In genomic region chr6:147861116-147861515, GRCm38 (mm10) we compare ENCODE assay signal across 20 mouse cellular contexts.
DNase-seq lines count a peak whose midpoint lies in the region; ATAC-seq and TF ChIP-seq lines count a peak whose summit lies in the region.
"Had no signal": no experiment of that assay in that cellular context is flagged by ENCODE, and none has a peak within 500 bp of the region (broad histone marks: within the 10 kb centered on the region; RNA-seq: fewer than 3 reads in every experiment).

No protein-coding gene starts in this region.

- no peaks in the 10 kb centered on the region for H3K4me1 ChIP-seq in hindbrain, embryonic 11.5 days (replicated peaks; ENCODE audit: control insufficient read depth, insufficient read depth, low read length)
- H3K4me1 ChIP-seq in hindbrain, postnatal 0 days (ENCODE audit: insufficient read depth, low read length), result no peaks in the 10 kb centered on the region
- H3K4me1 ChIP-seq in forebrain, embryonic 13.5 days, result no peaks in the 10 kb centered on the region; the same call in 1 of the 2 replicates
- H3K4me1 ChIP-seq in forebrain, embryonic 15.5 days, result 0 out of 2 replicates have a peak, but pooled peaks cover 2% of the 10 kb centered on the region
- H3K4me1 ChIP-seq: heart, embryonic 10.5 days; heart, embryonic 13.5 days; hindbrain, embryonic 12.5 days; hindbrain, embryonic 15.5 days; intestine, embryonic 15.5 days had no signal

- H3K36me3 ChIP-seq in hindbrain, embryonic 11.5 days (ENCODE audit: control insufficient read depth, insufficient read depth, low read length), result no peaks in the 10 kb centered on the region
- no peaks in the 10 kb centered on the region for H3K36me3 ChIP-seq in hindbrain, postnatal 0 days (ENCODE audit: insufficient read depth, low read length)
- H3K36me3 ChIP-seq in forebrain, embryonic 13.5 days (ENCODE audit: poor library complexity, severe bottlenecking), result no peaks in the 10 kb centered on the region
- H3K36me3 ChIP-seq in forebrain, embryonic 15.5 days, result no peaks in the 10 kb centered on the region
- H3K36me3 ChIP-seq: heart, embryonic 10.5 days; heart, embryonic 13.5 days; hindbrain, embryonic 12.5 days; hindbrain, embryonic 15.5 days; intestine, embryonic 15.5 days had no signal

- H3K9ac ChIP-seq in hindbrain, embryonic 11.5 days (ENCODE audit: low read depth, low read length), result no peak overlapping the region
- H3K9ac ChIP-seq in hindbrain, postnatal 0 days (replicated peaks; ENCODE audit: low read length), result no peak overlapping the region
- H3K9ac ChIP-seq in forebrain, embryonic 13.5 days, result no peak overlapping the region
- H3K9ac ChIP-seq in forebrain, embryonic 15.5 days (replicated peaks), result no peak overlapping the region
- H3K9ac ChIP-seq: heart, embryonic 13.5 days; hindbrain, embryonic 12.5 days; hindbrain, embryonic 15.5 days; intestine, embryonic 15.5 days had no signal

- no peaks in the 10 kb centered on the region for H3K27me3 ChIP-seq in hindbrain, embryonic 11.5 days (ENCODE audit: control insufficient read depth, insufficient read depth, low read length)
- no peaks in the 10 kb centered on the region for H3K27me3 ChIP-seq in hindbrain, postnatal 0 days (ENCODE audit: insufficient read depth, low read length)
- no peaks in the 10 kb centered on the region for H3K27me3 ChIP-seq in forebrain, embryonic 13.5 days
- H3K27me3 ChIP-seq in forebrain, embryonic 15.5 days, result no peaks in the 10 kb centered on the region
- H3K27me3 ChIP-seq: heart, embryonic 13.5 days; hindbrain, embryonic 12.5 days; hindbrain, embryonic 15.5 days; intestine, embryonic 15.5 days had no signal

- peak; percentile 71; the same call in 1 of the 2 replicates for ATAC-seq in hindbrain, embryonic 11.5 days (ENCODE audit: low FRiP score)
- ATAC-seq in hindbrain, postnatal 0 days, result no peak
- ATAC-seq in forebrain, embryonic 13.5 days, result peak; percentile 71
- ATAC-seq in forebrain, embryonic 15.5 days (replicated peaks), result peak; percentile 67; the same call in 1 of the 2 replicates
- ATAC-seq: CD4-positive, CD25-positive, alpha-beta regulatory T cell, adult 4 months; intestine, embryonic 15.5 days had no signal

- no peak overlapping the region for H3K4me2 ChIP-seq in hindbrain, embryonic 11.5 days (replicated peaks; ENCODE audit: low read depth, low read length)
- H3K4me2 ChIP-seq in hindbrain, postnatal 0 days (ENCODE audit: low read depth, low read length), result no peak overlapping the region
- no peak overlapping the region for H3K4me2 ChIP-seq in forebrain, embryonic 13.5 days
- no peak overlapping the region for H3K4me2 ChIP-seq in forebrain, embryonic 15.5 days (replicated peaks)
- H3K4me2 ChIP-seq: heart, embryonic 13.5 days; hindbrain, embryonic 12.5 days; hindbrain, embryonic 15.5 days; intestine, embryonic 15.5 days had no signal

- no peaks in the 10 kb centered on the region for H3K9me3 ChIP-seq in hindbrain, embryonic 11.5 days (ENCODE audit: control insufficient read depth, low read length)
- H3K9me3 ChIP-seq in hindbrain, postnatal 0 days (ENCODE audit: low read length), result no peaks in the 10 kb centered on the region
- H3K9me3 ChIP-seq in forebrain, embryonic 13.5 days (replicated peaks), result no peaks in the 10 kb centered on the region
- H3K9me3 ChIP-seq in forebrain, embryonic 15.5 days, result no peaks in the 10 kb centered on the region
- H3K9me3 ChIP-seq: heart, embryonic 10.5 days; heart, embryonic 13.5 days; hindbrain, embryonic 12.5 days; hindbrain, embryonic 15.5 days; intestine, embryonic 15.5 days had no signal

- no peak overlapping the region for H3K27ac ChIP-seq in hindbrain, embryonic 11.5 days (ENCODE audit: low read depth, low read length)
- no peak overlapping the region for H3K27ac ChIP-seq in hindbrain, postnatal 0 days
- H3K27ac ChIP-seq in forebrain, embryonic 13.5 days, result no peak overlapping the region
- H3K27ac ChIP-seq in forebrain, embryonic 15.5 days (replicated peaks), result no peak overlapping the region
- H3K27ac ChIP-seq: heart, embryonic 10.5 days; heart, embryonic 13.5 days; hindbrain, embryonic 12.5 days; hindbrain, embryonic 15.5 days; intestine, embryonic 15.5 days had no signal

- no peak overlapping the region for H3K4me3 ChIP-seq in hindbrain, embryonic 11.5 days (ENCODE audit: low read depth, low read length)
- no peak overlapping the region for H3K4me3 ChIP-seq in hindbrain, postnatal 0 days (ENCODE audit: low read length)
- no peak overlapping the region for H3K4me3 ChIP-seq in forebrain, embryonic 13.5 days
- H3K4me3 ChIP-seq in forebrain, embryonic 15.5 days, result no peak overlapping the region
- H3K4me3 ChIP-seq: heart, embryonic 10.5 days; heart, embryonic 13.5 days; hindbrain, embryonic 12.5 days; hindbrain, embryonic 15.5 days; intestine, embryonic 15.5 days had no signal

- no peak for DNase-seq in hindbrain, embryonic 11.5 days (ENCODE audit: low spot score)
- no peak for DNase-seq in hindbrain, postnatal 0 days (ENCODE audit: low spot score)
- no peak for DNase-seq in adrenal gland, postnatal 14 days
- DNase-seq in heart, adult 9 months (ENCODE audit: low spot score in 2 of 2), result no peak
- DNase-seq: adrenal gland, adult 2 months; adrenal gland, postnatal 25 days; cerebellum, adult 18-20 months; cerebellum, adult 9-10 months; cerebellum, postnatal 14 days; heart, postnatal 14 days; heart, postnatal 4 days; kidney, adult 11 months had no signal

- no peak for TF ChIP-seq CTCF in hindbrain, postnatal 0 days (IDR thresholded peaks at IDR 0.05; ENCODE audit: low read depth)

- 56% methylated on average over 2 of the region's 2 CpGs for WGBS in hindbrain, embryonic 11.5 days
- WGBS in hindbrain, postnatal 0 days, result 40% methylated on average over 2 of the region's 2 CpGs
- WGBS in forebrain, embryonic 13.5 days, result 49% methylated on average over 2 of the region's 2 CpGs
- WGBS in forebrain, embryonic 15.5 days, result 46% methylated on average over 2 of the region's 2 CpGs
